ENCODE assay signal across 9 mouse cellular contexts in the genomic region with DNA sequence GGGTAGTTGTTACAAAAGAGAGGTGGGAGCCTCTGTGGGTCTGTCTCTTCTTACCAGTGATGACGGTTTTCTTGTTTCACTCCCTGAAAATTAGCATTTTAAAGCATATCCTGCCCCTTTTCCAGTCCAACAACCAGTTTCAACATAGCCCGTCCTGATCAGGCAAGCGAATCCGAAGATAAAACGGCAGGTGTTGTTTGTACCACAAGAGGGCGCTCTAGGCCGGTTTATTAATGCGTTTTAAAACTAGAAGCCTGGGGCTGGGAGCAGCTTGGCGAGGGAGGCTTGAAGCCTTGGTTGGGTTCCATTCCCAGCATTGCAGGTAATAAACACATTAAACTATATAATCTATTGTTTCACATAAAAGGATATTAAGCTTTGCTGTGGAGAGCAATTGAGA. TPM values are rescaled to one million over a fixed set of nuclear protein-coding genes. Genes with fewer than 3 reads are reported as not detected.
DNase-seq lines count a peak whose midpoint lies in the region; ATAC-seq lines count a peak whose summit lies in the region.
"Had no signal": no experiment of that assay in that cellular context is flagged by ENCODE, and none has a peak within 500 bp of the region (broad histone marks: within the 10 kb centered on the region; RNA-seq: fewer than 3 reads in every experiment).

No protein-coding gene starts in this region.

- peak overlapping the region; percentile 16; the same call in 1 of the 2 replicates for H3K4me3 ChIP-seq in midbrain, embryonic 10.5 days
- H3K4me3 ChIP-seq in midbrain, embryonic 15.5 days: no peak overlapping the region
- no peak overlapping the region for H3K4me3 ChIP-seq in neural tube, embryonic 11.5 days (ENCODE audit: low read depth, low read length)
- H3K4me3 ChIP-seq: heart, embryonic 13.5 days had no signal

- no peak for ATAC-seq in midbrain, embryonic 15.5 days (replicated peaks)
- peak; percentile 59 to 64; a peak in 3 of 4 replicates for ATAC-seq in hematopoietic stem cell, adult 5-6 weeks (replicated peaks in 1 of 2; ENCODE audit: insufficient read depth in 1 of 2, low FRiP score in 2 of 2, low TSS enrichment in 1 of 2, low read depth in 1 of 2, poor library complexity in 2 of 2, severe bottlenecking in 2 of 2)
- ATAC-seq in neural tube, embryonic 11.5 days (ENCODE audit: insufficient read depth, low FRiP score, low TSS enrichment): no peak

- DNase-seq in midbrain, embryonic 10.5 days (ENCODE audit: low spot score): peak; percentile 80
- DNase-seq in adrenal gland, adult 2 months: peak; percentile 66
- DNase-seq in embryo, embryonic 10.5 days (ENCODE audit: low spot score): peak; percentile 94
- peak; percentile 71 to 86 for DNase-seq in left cerebral cortex, postnatal 14 days (ENCODE audit: low spot score in 2 of 2)
- peak; percentile 83 for DNase-seq in neural tube, embryonic 11.5 days (ENCODE audit: low spot score)
- DNase-seq in thymus, postnatal 0 days (ENCODE audit: low spot score): peak; percentile 83

- H3K27ac ChIP-seq in midbrain, embryonic 10.5 days (replicated peaks): no peak overlapping the region
- no peak overlapping the region for H3K27ac ChIP-seq in midbrain, embryonic 15.5 days
- no peak overlapping the region for H3K27ac ChIP-seq in neural tube, embryonic 11.5 days (ENCODE audit: low read depth, low read length)
- H3K27ac ChIP-seq: heart, embryonic 13.5 days had no signal

- intact Hi-C loops in left cerebral cortex, postnatal 14 days (cut with DNase I): no loop called here

- H3K9me3 ChIP-seq in midbrain, embryonic 10.5 days (replicated peaks): no peaks in the 10 kb centered on the region
- no peaks in the 10 kb centered on the region for H3K9me3 ChIP-seq in midbrain, embryonic 15.5 days
- H3K9me3 ChIP-seq in neural tube, embryonic 11.5 days (ENCODE audit: control insufficient read depth, low read length): no peaks in the 10 kb centered on the region
- H3K9me3 ChIP-seq: heart, embryonic 13.5 days had no signal

- peaks cover 26% of the 10 kb centered on the region for H3K27me3 ChIP-seq in midbrain, embryonic 10.5 days (ENCODE audit: low read depth, poor library complexity, severe bottlenecking)
- peaks cover 10% of the 10 kb centered on the region for H3K27me3 ChIP-seq in midbrain, embryonic 15.5 days (replicated peaks)
- H3K27me3 ChIP-seq in neural tube, embryonic 11.5 days (ENCODE audit: control insufficient read depth, insufficient read depth, low read length): no peaks in the 10 kb centered on the region

- H3K4me2 ChIP-seq in midbrain, embryonic 15.5 days: no peak overlapping the region
- H3K4me2 ChIP-seq in neural tube, embryonic 11.5 days (ENCODE audit: low read depth): no peak overlapping the region
- H3K4me2 ChIP-seq: heart, embryonic 13.5 days had no signal

- H3K36me3 ChIP-seq in midbrain, embryonic 10.5 days: no peaks in the 10 kb centered on the region
- no peaks in the 10 kb centered on the region for H3K36me3 ChIP-seq in midbrain, embryonic 15.5 days (replicated peaks)
- no peaks in the 10 kb centered on the region for H3K36me3 ChIP-seq in neural tube, embryonic 11.5 days (ENCODE audit: control insufficient read depth, insufficient read depth, low read length)
- H3K36me3 ChIP-seq: heart, embryonic 13.5 days had no signal

- H3K9ac ChIP-seq in midbrain, embryonic 15.5 days: no peak overlapping the region; the same call in 1 of the 2 replicates
- H3K9ac ChIP-seq in neural tube, embryonic 11.5 days (ENCODE audit: low read length): no peak overlapping the region
- H3K9ac ChIP-seq: heart, embryonic 13.5 days had no signal

- peaks cover 13% of the 10 kb centered on the region for H3K4me1 ChIP-seq in midbrain, embryonic 10.5 days
- H3K4me1 ChIP-seq in midbrain, embryonic 15.5 days: peaks cover 9% of the 10 kb centered on the region
- H3K4me1 ChIP-seq in neural tube, embryonic 11.5 days (ENCODE audit: control insufficient read depth, insufficient read depth, low read length): no peaks in the 10 kb centered on the region

- WGBS in midbrain, embryonic 10.5 days: 2% methylated on average over 9 of the region's 9 CpGs
- WGBS in midbrain, embryonic 15.5 days: 3% methylated on average over 9 of the region's 9 CpGs
- 5% methylated on average over 9 of the region's 9 CpGs for WGBS in neural tube, embryonic 11.5 days

RNA-seq across cellular contexts. Expression of gene H2-Oa, which starts 14.6 kb away (rescaled TPM):
- 0.37 and 0.50 TPM in 2 replicates for polyA plus RNA-seq in midbrain, embryonic 10.5 days (2016; fragmentation: Nextera tagmentation; extraction: Ambion mirVana)
- polyA plus RNA-seq in midbrain, embryonic 15.5 days (2015; fragmentation: Nextera tagmentation; extraction: Ambion mirVana): not detected in 2 replicates
- under 1 TPM in 1 of 2 experiments, not detected in 1; 0.62 TPM for total RNA-seq in adrenal gland, adult 2 months (2021)
- 1.9 TPM in 2 replicates for polyA plus RNA-seq in adrenal gland, adult 2 months (2012; rRNA removed)
- 9.2 and 16.9 TPM in 2 replicates for total RNA-seq in hematopoietic stem cell, adult 5-6 weeks (2017)
- total RNA-seq in left cerebral cortex, postnatal 14 days (2021): under 1 TPM in 1 of 2 experiments, not detected in 1; 0.32 TPM
- polyA plus RNA-seq in neural tube, embryonic 11.5 days (2014; fragmentation: Nextera tagmentation; extraction: Ambion mirVana): 0.93 TPM in 1 of 2 replicates, not detected in the other
- 55.0 and 57.1 TPM in 2 replicates for polyA plus RNA-seq in thymus, postnatal 0 days (2015; fragmentation: Nextera tagmentation; extraction: Ambion mirVana)

RNA-seq across cellular contexts. Expression of gene Col11a2, which starts 38.3 kb away (rescaled TPM):
- polyA plus RNA-seq in midbrain, embryonic 10.5 days (2016; fragmentation: Nextera tagmentation; extraction: Ambion mirVana): 0.92 and 1.1 TPM in 2 replicates
- polyA plus RNA-seq in midbrain, embryonic 15.5 days (2015; fragmentation: Nextera tagmentation; extraction: Ambion mirVana): 3.2 and 4.8 TPM in 2 replicates
- 1 to 10 TPM; 1.0 to 1.1 TPM for total RNA-seq in adrenal gland, adult 2 months (2021)
- 0.35 and 1.7 TPM in 2 replicates for polyA plus RNA-seq in adrenal gland, adult 2 months (2012; rRNA removed)
- 2.4 and 2.9 TPM in 2 replicates for total RNA-seq in hematopoietic stem cell, adult 5-6 weeks (2017)
- total RNA-seq in left cerebral cortex, postnatal 14 days (2021): 10 to 100 TPM; 16.6 to 22.6 TPM
- 1.5 and 2.9 TPM in 2 replicates for polyA plus RNA-seq in neural tube, embryonic 11.5 days (2014; fragmentation: Nextera tagmentation; extraction: Ambion mirVana)
- 1.1 and 1.5 TPM in 2 replicates for polyA plus RNA-seq in thymus, postnatal 0 days (2015; fragmentation: Nextera tagmentation; extraction: Ambion mirVana)

RNA-seq across cellular contexts. Expression of gene H2-DMa, which starts 41.8 kb away (rescaled TPM):
- polyA plus RNA-seq in midbrain, embryonic 10.5 days (2016; fragmentation: Nextera tagmentation; extraction: Ambion mirVana): 6.4 and 9.5 TPM in 2 replicates
- polyA plus RNA-seq in midbrain, embryonic 15.5 days (2015; fragmentation: Nextera tagmentation; extraction: Ambion mirVana): 17.2 and 18.8 TPM in 2 replicates
- 10 to 100 TPM; 14.4 to 18.9 TPM for total RNA-seq in adrenal gland, adult 2 months (2021)
- 24.2 and 27.4 TPM in 2 replicates for polyA plus RNA-seq in adrenal gland, adult 2 months (2012; rRNA removed)
- 88.1 and 135 TPM in 2 replicates for total RNA-seq in hematopoietic stem cell, adult 5-6 weeks (2017)
- total RNA-seq in left cerebral cortex, postnatal 14 days (2021): 10 to 100 TPM; 25.8 to 29.1 TPM
- polyA plus RNA-seq in neural tube, embryonic 11.5 days (2014; fragmentation: Nextera tagmentation; extraction: Ambion mirVana): 9.2 and 10.3 TPM in 2 replicates
- 113 and 114 TPM in 2 replicates for polyA plus RNA-seq in thymus, postnatal 0 days (2015; fragmentation: Nextera tagmentation; extraction: Ambion mirVana)

RNA-seq across cellular contexts. Expression of gene Brd2, which starts 44.9 kb away (rescaled TPM):
- 126 and 137 TPM in 2 replicates for polyA plus RNA-seq in midbrain, embryonic 10.5 days (2016; fragmentation: Nextera tagmentation; extraction: Ambion mirVana)
- 137 and 140 TPM in 2 replicates for polyA plus RNA-seq in midbrain, embryonic 15.5 days (2015; fragmentation: Nextera tagmentation; extraction: Ambion mirVana)
- total RNA-seq in adrenal gland, adult 2 months (2021): 100 to 1,000 TPM; 173 to 286 TPM
- polyA plus RNA-seq in adrenal gland, adult 2 months (2012; rRNA removed): 103 and 104 TPM in 2 replicates
- 348 and 418 TPM in 2 replicates for total RNA-seq in hematopoietic stem cell, adult 5-6 weeks (2017)
- total RNA-seq in left cerebral cortex, postnatal 14 days (2021): 100 to 1,000 TPM; 231 to 249 TPM
- 116 and 133 TPM in 2 replicates for polyA plus RNA-seq in neural tube, embryonic 11.5 days (2014; fragmentation: Nextera tagmentation; extraction: Ambion mirVana)
- polyA plus RNA-seq in thymus, postnatal 0 days (2015; fragmentation: Nextera tagmentation; extraction: Ambion mirVana): 98.3 and 107 TPM in 2 replicates

RNA-seq across cellular contexts. Expression of gene Rxrb, which starts 45.9 kb away (rescaled TPM):
- polyA plus RNA-seq in midbrain, embryonic 10.5 days (2016; fragmentation: Nextera tagmentation; extraction: Ambion mirVana): 54.0 and 56.9 TPM in 2 replicates
- polyA plus RNA-seq in midbrain, embryonic 15.5 days (2015; fragmentation: Nextera tagmentation; extraction: Ambion mirVana): 64.7 and 65.5 TPM in 2 replicates
- total RNA-seq in adrenal gland, adult 2 months (2021): 10 to 100 TPM; 47.5 to 54.9 TPM
- polyA plus RNA-seq in adrenal gland, adult 2 months (2012; rRNA removed): 150 and 161 TPM in 2 replicates
- total RNA-seq in hematopoietic stem cell, adult 5-6 weeks (2017): 41.2 and 51.3 TPM in 2 replicates
- 10 to 100 TPM; 81.7 to 86.7 TPM for total RNA-seq in left cerebral cortex, postnatal 14 days (2021)
- 25.1 and 27.1 TPM in 2 replicates for polyA plus RNA-seq in neural tube, embryonic 11.5 days (2014; fragmentation: Nextera tagmentation; extraction: Ambion mirVana)
- polyA plus RNA-seq in thymus, postnatal 0 days (2015; fragmentation: Nextera tagmentation; extraction: Ambion mirVana): 47.1 and 48.9 TPM in 2 replicates

Comparison
In these comparisons a context has a peak if more than half of its experiments do, and no peak if none do; other contexts are left out.
1. ATAC-seq: peak in hematopoietic stem cell, adult 5-6 weeks (2 of 2); none in midbrain, embryonic 15.5 days (single experiment) and neural tube, embryonic 11.5 days (single experiment).
2. RNA of gene H2-Oa, which starts 14.6 kb away (polyA plus RNA-seq): 55.0 to 57.1 TPM in thymus, postnatal 0 days; 1.9 TPM in adrenal gland, adult 2 months, 0.93 TPM in neural tube, embryonic 11.5 days, 0.37 to 0.50 TPM in midbrain, embryonic 10.5 days and not detected in midbrain, embryonic 15.5 days; every median in the first group is over 10 times any median in the second.
3. Peak in every context shown above with its lines, with median percentiles within 50 percentile points of each other: DNase-seq.